Mouse (Mus musculus) forebrain, postnatal 0 days (tissue): ENCODE measurements around the gene Sh3pxd2a. TPM values are rescaled to one million over a fixed set of nuclear protein-coding genes. Genes with fewer than 3 reads are reported as not detected.

Experiments used
- ATAC-seq: fragments of 200-750 bp; cut with Nextera tagmentation; 2 replicates; pipeline ENCODE4 v1.8.0; 2017; ENCODE audit warnings: mild to moderate bottlenecking, moderate library complexity
- DNase-seq: peaks from one replicate; pipeline ENCODE4 v3.0.0-alpha.2; 2015
- H3K27ac ChIP-seq: fragments of 300-500 bp; sonication (generic); 2 replicates; pipeline ENCODE4 v1.5.1; 2014; ENCODE audit warnings: low read depth, mild to moderate bottlenecking, antibody characterized with exemption, low read length, moderate library complexity, mixed read lengths
- H3K27me3 ChIP-seq: fragments of 300-500 bp; sonication (generic); 2 replicates; pipeline ENCODE4 v1.6.1; 2014; ENCODE audit warnings: mild to moderate bottlenecking, low read length, mixed read lengths; ENCODE audit not compliant: insufficient read depth
- H3K36me3 ChIP-seq: fragments of 300-500 bp; sonication (generic); 2 replicates; pipeline ENCODE4 v1.6.1; 2014; ENCODE audit warnings: mild to moderate bottlenecking, moderate library complexity; ENCODE audit not compliant: insufficient read depth
- H3K4me1 ChIP-seq: fragments of 300-500 bp; sonication (generic); 2 replicates; pipeline ENCODE4 v1.6.1; 2014; ENCODE audit warnings: antibody characterized with exemption; ENCODE audit not compliant: insufficient read depth
- H3K4me2 ChIP-seq: fragments of 300-500 bp; sonication (generic); 2 replicates; pipeline ENCODE4 v1.6.1; 2014; ENCODE audit warnings: low read depth, mild to moderate bottlenecking, moderate library complexity
- H3K4me3 ChIP-seq: fragments of 300-500 bp; sonication (generic); 2 replicates; pipeline ENCODE4 v1.5.1; 2014; ENCODE audit warnings: low read depth, low read length, mixed read lengths
- H3K9ac ChIP-seq: fragments of 300-500 bp; sonication (generic); 2 replicates; pipeline ENCODE4 v1.6.1; 2014; ENCODE audit warnings: mild to moderate bottlenecking
- H3K9me3 ChIP-seq: fragments of 300-500 bp; sonication (generic); 2 replicates; pipeline ENCODE4 v1.6.1; 2016; ENCODE audit warnings: low read length
- CTCF ChIP-seq: sonication (generic); IDR thresholded peaks from 2 replicates; pipeline ENCODE4 v1.5.1; 2016; ENCODE audit warnings: antibody characterized with exemption, control low read depth, low read depth
- WGBS: fragments of 180-500 bp; shearing (Covaris S2); extraction: QIAGEN DNeasy Blood & Tissue Kit; methylation state at CpG from one replicate; pipeline ENCODE4 v1.1.7; 2014; 5-methylcytosine and 5-hydroxymethylcytosine counted together
- polyA plus RNA-seq: library from polyadenylated mRNA; unstranded; fragments of >200 nt; fragmentation: Nextera tagmentation; extraction: Ambion mirVana; gene quantifications from 2 replicates; pipeline ENCODE4 v1.2.1, GENCODE M21; 2015
- total RNA-seq: library from RNA; depleted of rRNA; stranded (reverse); fragments of >200 nt; gene quantifications from 2 replicates; pipeline ENCODE4 v1.2.3, GENCODE M21; 2014; rRNA removed

Gene Sh3pxd2a
- total RNA-seq (16.1 and 20.8 TPM in 2 replicates), polyA plus RNA-seq (0.98 and 1.2 TPM in 2 replicates)

- Histone ChIP-seq H3K4me1 (0 out of 2 replicates have a peak, but pooled peaks cover 7% of the 10 kb centered on the region), H3K4me3 (peak within 1 kb of the TSS; percentile 85), H3K9ac (peak within 1 kb of the TSS; percentile 71), H3K27me3 (no peaks in the 10 kb centered on the region), H3K27ac (peak within 1 kb of the TSS; percentile 70), H3K36me3 (no peaks in the 10 kb centered on the region), H3K4me2 (peak within 1 kb of the TSS; percentile 72), H3K9me3 (no peaks in the 10 kb centered on the region)
- DNase-seq (peak; percentile 58), ATAC-seq (peak; percentile 85)
- no peak for TF ChIP-seq CTCF
- WGBS, result 1% methylated on average over 53 of the region's 70 CpGs
Observed at GRCm38 (mm10) chr19:47464304-47465241, at the start of gene Sh3pxd2a. Gene Sh3pxd2a, minus strand, starts transcription at chr19:47464401.

GRCm38 (mm10) chr19:47513618-47513897 is 49.4 kb upstream of the Sh3pxd2a start:
- no peak for TF ChIP-seq CTCF
- no peak for DNase-seq
- Histone ChIP-seq H3K27ac (no peak overlapping the region), H3K4me2 (no peak overlapping the region), H3K27me3 (no peaks in the 10 kb centered on the region), H3K9ac (no peak overlapping the region), H3K4me3 (no peak overlapping the region), H3K4me1 (no peaks in the 10 kb centered on the region), H3K36me3 (peaks cover 22% of the 10 kb centered on the region; the same call in 1 of the 2 replicates), H3K9me3 (no peaks in the 10 kb centered on the region)
- 83% methylated on average over 4 of the region's 4 CpGs for WGBS
- no peak for ATAC-seq

DNA sequence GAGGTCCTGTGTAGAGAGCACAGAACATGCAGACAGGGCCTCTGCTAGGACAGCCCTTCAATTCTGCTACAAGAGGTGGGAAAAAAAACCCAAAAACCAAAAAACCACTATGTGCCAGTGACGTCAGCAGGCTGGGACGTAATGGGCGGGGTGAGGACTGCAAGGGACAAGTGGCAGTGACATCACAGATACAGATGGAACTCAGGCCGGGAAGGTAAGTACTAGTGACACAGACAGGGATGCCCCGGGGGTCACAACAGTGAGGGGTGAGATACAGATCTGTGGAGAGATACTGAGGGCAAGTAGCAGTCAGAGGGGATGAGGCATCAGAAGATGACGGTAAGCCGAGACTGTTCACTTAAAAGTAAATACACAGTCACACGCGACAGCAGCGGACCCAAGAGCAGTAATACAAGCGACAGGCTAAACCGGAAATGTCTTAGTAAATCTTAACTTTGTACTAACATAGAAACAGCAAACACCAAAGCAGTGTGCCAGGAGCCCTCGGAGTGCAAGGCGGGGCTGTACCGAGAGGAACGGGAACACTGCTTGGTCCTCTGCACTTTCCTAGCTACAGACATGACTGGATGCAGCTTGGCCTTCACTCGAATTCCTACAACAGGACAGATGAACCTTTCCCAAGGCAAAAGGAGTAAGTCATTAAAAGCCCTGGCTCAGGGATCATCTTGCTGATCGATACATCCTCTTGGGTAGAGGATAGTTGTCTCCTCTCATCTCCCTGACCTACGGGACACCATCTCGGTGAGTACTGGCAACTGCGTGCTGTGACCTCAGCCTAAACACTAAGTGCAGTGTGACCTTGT is 48.8 kb upstream of the Sh3pxd2a start:
- H3K27ac ChIP-seq, result no peak overlapping the region
- H3K4me1 ChIP-seq, result no peaks in the 10 kb centered on the region
- WGBS, result 90% methylated on average over 21 of the region's 21 CpGs
- no peaks in the 10 kb centered on the region for H3K9me3 ChIP-seq
- no peak overlapping the region for H3K4me2 ChIP-seq
- no peaks in the 10 kb centered on the region for H3K27me3 ChIP-seq
- no peak for TF ChIP-seq CTCF
- no peak for DNase-seq
- no peak for ATAC-seq
- H3K9ac ChIP-seq, result no peak overlapping the region
- H3K36me3 ChIP-seq, result peaks cover 22% of the 10 kb centered on the region; the same call in 1 of the 2 replicates
- H3K4me3 ChIP-seq, result no peak overlapping the region

DNA sequence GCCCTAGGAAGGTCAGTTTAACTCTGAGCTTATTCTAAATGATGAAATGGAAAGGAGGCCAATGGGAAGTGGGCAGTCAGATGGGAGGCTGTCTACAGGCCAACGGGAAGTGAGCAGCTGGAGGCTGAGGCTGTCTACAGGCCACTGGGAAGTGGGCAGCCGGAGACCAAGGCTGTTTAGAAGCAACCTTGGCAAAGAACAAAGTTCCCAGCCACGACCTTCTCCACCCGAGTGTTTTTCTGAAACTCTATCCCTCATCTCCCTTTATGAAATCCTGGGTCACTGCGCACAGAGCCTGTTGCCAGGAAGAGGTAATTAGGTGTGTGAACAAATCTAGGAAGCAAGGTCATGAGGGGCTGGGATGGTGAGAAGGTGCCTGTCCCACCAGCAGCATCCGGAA is 47.8 kb upstream of the Sh3pxd2a start:
- ATAC-seq (no peak), DNase-seq (no peak)
- peaks cover 22% of the 10 kb centered on the region; the same call in 1 of the 2 replicates for H3K36me3 ChIP-seq
- H3K4me3 ChIP-seq, result no peak overlapping the region
- H3K4me2 ChIP-seq, result no peak overlapping the region
- H3K27ac ChIP-seq, result no peak overlapping the region
- no peaks in the 10 kb centered on the region for H3K9me3 ChIP-seq
- TF ChIP-seq CTCF, result no peak
- no peak overlapping the region for H3K9ac ChIP-seq
- 78% methylated on average over 6 of the region's 6 CpGs for WGBS
- no peaks in the 10 kb centered on the region for H3K27me3 ChIP-seq
- H3K4me1 ChIP-seq, result no peaks in the 10 kb centered on the region

DNA sequence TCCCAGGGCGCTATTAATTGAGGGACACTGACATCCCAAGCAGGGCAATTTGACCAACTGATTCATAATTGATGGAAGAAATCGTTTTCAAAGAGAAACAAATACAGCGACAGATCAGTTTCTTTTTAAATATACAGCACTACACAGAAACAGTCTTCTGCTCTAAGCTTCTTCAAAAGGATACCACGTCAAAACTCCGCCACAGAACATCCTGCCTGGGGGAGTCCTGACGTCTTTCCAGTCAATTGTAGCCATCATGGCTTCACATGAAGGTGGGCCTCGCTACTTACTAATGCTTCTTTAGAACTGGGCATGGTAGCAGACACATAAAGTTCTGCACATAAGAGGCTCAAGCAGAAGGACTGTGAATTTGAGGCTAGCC is 47.1 kb upstream of the Sh3pxd2a start:
- Histone ChIP-seq H3K4me1 (no peaks in the 10 kb centered on the region), H3K27ac (peak overlapping the region; percentile 24; the same call in 1 of the 2 replicates), H3K4me2 (no peak overlapping the region), H3K4me3 (no peak overlapping the region), H3K9ac (no peak overlapping the region), H3K9me3 (no peaks in the 10 kb centered on the region), H3K27me3 (no peaks in the 10 kb centered on the region), H3K36me3 (peaks cover 22% of the 10 kb centered on the region; the same call in 1 of the 2 replicates)
- no peak for DNase-seq
- TF ChIP-seq CTCF, result no peak
- ATAC-seq, result no peak
- whole genome bisulfite sequencing, result 55% methylated on average over 7 of the region's 7 CpGs

DNA sequence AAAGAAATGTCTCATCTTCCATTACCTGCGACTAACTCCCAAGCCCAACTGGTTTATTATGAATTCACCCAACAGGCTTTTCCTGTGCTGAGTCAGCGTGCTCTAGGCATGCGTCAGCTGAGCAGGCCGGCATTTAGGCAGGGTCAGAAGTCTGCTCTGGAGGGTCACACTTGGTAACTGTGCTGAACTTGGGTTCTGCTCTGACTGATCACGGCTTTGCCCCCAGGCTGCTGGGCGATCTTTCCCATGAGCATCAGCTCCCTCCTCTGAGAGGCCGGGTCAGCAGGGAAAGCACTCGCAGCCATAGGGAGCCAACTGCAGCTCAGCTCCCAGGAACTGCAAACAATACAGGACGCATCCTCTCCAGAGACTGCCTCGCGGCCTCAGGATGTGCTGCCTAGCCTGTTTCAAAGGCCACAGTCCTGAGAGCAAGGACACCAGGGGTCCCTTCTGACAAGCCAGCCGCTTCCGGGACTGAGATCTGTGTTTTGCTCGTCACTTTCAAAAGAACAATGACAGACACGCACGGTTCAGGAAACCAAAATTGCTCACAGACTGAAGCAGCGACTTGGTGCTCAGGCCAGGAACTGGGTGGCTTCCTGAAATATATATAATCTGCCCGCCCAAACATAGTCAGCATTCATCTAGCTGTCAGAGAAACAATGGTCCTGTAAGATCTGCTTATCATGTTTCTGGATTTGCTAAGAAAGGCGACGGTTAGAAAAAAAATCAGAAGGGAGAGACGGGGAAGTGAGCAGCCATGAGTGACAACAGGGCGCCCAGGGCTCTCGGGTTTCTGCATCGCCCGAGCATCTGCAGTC is 46.5 kb upstream of the Sh3pxd2a start:
- H3K36me3 ChIP-seq, result peaks cover 22% of the 10 kb centered on the region; the same call in 1 of the 2 replicates
- H3K27ac ChIP-seq, result peak overlapping the region; percentile 30
- no peaks in the 10 kb centered on the region for H3K4me1 ChIP-seq
- whole genome bisulfite sequencing, result 26% methylated on average over 25 of the region's 25 CpGs
- no peaks in the 10 kb centered on the region for H3K27me3 ChIP-seq
- no peak for TF ChIP-seq CTCF
- ATAC-seq, result peak; percentile 42; the same call in 1 of the 2 replicates
- H3K4me2 ChIP-seq, result 0 out of 2 replicates have a peak overlapping the region, but pooled peaks have one; percentile 5
- H3K9me3 ChIP-seq, result no peaks in the 10 kb centered on the region
- H3K4me3 ChIP-seq, result no peak overlapping the region
- H3K9ac ChIP-seq, result 0 out of 2 replicates have a peak overlapping the region, but pooled peaks have one; percentile 1
- no peak for DNase-seq
